Mouse (Mus musculus) left cerebral cortex, postnatal 36 days (tissue): ENCODE results near the gene Tubb2b. TPM values are rescaled to one million over a fixed set of nuclear protein-coding genes. Genes with fewer than 3 reads are reported as not detected.
A peak's percentile ranks its signal among the peaks of the same experiment; 100 is the strongest.

Experiments used
- DNase-seq, 2 experiments: peaks; one replicate each; pipeline ENCODE4 v3.0.0; 2021 to 2022; ENCODE audit warnings: low spot score in 2 of 2, mixed read lengths in 1 of 2
- intact Hi-C: fragments of 180-260 bp; cut with DNase I; formaldehyde crosslinking; loops from one replicate; pipeline ENCODE4 v1.15.1; 2025
- total RNA-seq, 2 experiments: library from RNA; stranded (reverse); gene quantifications; 2 replicates each; pipeline ENCODE4 v1.2.3; 2021

Gene Tubb2b
- total RNA-seq, 2 experiments from 2014 or later = 174 to 183 TPM

DNA sequence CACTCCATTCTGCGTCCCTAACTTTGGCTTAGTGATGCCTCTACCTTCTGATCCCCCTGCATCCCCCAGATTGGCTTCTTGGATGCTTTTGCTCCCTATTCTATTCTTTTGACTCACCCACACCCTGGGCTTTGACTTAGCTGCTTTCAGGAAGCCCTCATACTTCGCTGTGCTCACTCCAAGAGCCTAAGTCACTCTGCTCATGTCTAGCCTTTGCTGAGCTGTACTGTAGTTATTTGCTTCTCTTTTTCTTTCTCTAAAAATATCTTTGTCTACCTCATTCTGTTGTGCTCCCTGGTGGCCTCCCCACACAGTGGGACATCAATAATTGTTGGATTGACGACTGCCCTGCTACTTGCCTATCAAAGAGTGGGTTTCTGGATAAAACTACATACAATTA is 17.9 kb upstream of the Tubb2b start:
- DNase-seq = no peak
- intact Hi-C loops = loop anchor here (2.0 kb wide), 1 partner anchor 17 kb away; the partner anchor contains the start of gene Tubb2b

DNA sequence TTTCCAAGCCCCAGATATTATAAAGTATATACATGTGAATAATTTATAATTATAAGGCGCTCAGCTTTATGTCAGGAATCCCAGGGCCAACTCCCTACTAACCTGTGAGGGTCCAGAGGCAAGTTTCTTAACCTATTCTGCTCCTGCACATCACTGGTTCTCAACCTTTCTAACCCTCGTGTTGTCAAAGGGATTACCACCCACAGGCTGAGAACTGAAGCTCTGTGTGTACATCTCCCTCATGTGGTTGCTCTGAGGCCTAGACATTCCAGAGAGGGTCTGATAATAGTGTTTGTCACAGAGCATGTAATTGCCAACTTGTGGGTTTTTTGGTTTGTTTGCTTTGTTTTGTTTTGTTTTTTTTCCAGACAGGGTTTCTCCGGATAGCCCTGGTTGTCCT is 16.6 kb upstream of the Tubb2b start:
- no peak for DNase-seq
- intact Hi-C loops = no loop called here

DNA sequence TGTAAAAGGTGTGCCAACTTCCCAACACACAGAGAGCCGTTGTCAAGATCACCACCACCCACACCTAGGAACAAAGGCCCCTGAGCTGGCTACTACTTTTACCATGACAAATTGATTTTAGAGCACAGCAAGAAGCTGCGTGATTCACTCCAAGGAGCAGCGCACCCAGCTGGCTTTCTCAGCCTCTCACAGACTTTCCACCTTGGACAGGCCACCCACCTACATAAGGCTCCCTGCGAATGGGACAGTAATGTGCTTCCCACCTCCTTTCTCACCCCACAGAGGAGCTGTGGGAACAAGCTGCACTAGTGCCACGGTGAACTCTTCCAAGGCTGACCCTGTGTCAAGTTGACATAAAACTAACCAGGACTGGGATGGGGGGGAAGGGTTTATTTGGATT is 13.1 kb upstream of the Tubb2b start:
- no peak for DNase-seq
- intact Hi-C loops = no loop called here

DNA sequence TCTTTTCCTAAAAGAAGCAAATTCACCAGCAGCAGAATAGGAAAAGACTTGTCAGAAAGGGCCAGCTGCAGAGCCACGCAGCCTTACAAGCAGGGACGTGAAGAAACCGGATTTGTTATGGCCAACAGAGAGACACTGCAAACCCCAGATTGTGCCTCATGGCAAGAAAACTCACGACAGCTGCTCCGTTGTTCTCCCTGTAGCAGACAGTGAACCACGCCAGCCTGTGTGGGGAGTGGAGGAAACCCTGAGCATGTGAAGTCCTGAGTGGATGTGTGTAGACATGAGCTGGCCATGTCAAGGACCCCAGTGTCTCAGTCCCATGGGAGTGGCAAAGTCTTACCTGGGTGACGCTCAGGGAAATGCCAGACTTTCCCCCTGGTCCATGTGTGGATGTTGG is 6.3 kb upstream of the Tubb2b start:
- DNase-seq = peak; percentile 58 to 63
- intact Hi-C loops = no loop called here

DNA sequence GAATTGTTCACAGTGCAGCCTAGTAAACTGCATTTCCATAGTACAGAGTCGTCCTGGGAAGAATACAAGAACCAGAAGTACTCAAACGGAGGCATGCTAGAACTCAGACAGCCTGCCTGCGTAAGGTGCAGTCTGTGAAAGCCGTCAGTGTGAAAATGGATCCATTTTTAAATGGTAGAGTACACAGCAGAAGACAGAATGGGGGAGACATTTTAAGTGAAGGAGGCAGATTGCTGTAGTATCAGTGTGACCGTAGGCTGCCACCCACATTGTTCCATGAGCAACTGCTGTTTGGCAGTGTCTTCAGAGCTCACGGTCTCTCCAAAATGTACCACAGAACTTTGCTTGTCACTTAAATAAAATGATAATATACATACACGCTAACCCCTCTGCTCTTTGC is 4.0 kb upstream of the Tubb2b start:
- intact Hi-C loops = loop anchor here (1.0 kb wide), 1 partner anchor 38 kb away; no protein-coding TSS in a partner anchor
- DNase-seq = peak; percentile 60 to 71

DNA sequence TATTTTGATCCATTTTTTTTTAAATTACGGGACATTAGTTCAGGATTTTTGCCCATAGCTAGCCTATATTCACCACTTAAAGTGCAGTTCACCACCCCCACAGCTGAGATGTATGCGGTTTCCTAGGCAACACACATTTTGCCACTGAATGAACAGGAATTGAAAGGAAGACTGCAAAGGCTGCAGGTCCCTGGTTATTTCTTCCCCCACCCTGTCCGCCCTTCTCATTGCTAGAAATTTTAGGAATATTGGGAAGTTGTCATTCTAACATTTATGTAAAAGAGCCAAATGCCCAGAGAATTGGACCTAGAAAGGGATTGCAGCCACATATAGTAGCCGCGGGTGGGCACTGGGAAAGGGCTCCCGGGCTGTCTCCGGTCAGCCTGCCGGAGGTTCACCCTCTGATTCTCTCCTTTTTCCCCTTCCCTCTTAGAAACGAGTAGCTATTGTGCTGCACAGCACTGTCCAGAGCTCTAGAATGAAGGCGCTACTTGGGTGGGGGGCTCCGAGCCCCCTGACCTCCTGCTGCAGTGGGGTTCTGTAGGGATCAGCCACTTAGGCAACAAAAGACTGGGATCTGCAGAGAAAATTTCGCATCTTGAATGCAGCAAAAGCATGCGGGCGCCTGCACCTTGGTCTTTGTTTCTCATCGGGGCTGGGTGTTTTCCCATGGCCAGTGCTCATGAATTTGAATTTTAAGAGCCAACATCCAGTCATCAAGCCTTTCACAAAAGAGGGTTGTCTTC is 3.2 kb upstream of the Tubb2b start:
- no peak for DNase-seq
- intact Hi-C loops = loop anchor here (1.0 kb wide), 1 partner anchor 37 kb away; no protein-coding TSS in a partner anchor

DNA sequence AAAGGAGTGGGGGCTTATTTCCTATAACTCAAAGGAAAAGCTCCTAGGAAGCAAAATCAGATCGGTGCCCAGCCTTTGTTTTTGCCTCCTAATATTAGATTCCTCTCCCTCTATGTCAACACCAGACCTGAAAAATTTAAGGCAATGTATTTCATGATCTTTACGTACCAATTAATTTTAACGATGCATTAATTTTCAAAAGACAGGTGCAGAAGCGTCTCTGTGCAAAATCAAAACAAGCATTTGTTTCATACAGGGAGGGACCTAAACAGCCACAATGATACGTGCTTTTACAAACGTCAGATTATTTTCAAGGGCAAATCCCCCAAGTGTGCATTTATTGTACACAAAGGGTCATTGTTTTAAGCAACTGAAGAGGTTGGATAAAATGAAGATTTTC is 2.6 kb upstream of the Tubb2b start:
- DNase-seq = no peak
- intact Hi-C loops = no loop called here

DNA sequence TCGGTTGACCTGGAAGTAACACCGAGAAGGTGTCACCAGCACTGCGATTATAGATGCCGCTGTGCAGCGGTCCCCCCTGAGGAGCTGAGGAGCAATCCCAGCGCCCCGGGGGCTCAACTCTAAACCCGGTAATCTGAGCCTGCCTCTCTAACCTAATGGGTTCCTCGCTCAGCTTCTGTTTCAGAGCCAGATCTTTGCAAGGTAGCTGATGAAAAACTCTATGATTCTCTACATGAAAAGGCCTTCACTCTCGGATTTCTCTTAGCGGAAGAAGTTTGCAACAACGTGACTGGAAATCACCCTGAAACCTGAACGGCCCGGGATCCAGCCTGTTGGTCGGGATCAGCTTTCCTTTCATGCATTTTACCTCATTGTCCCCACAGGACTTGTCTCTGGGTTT is 2.0 kb upstream of the Tubb2b start:
- DNase-seq = no peak
- intact Hi-C loops = no loop called here

DNA sequence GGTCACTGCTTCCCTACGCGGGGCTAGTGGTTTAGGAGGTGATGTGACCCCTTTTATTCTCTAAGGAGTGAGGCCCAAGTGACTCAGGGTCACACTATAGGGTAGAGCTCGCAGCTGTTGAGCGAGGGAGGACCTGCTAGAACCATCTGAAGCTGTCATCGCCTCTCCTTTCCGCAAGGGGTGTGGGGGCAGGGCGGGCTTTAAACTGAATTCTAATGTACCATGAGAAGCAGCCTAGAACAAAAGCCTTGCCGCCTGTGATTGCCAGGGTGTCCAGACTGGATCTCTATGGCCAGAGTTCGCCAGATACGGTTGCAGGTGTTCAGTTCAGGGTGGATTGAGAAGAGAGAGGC is 1.4 kb upstream of the Tubb2b start:
- intact Hi-C loops = loop anchor here (2.0 kb wide), 2 partner anchors 17 to 55 kb away; no protein-coding TSS in a partner anchor
- DNase-seq = no peak

DNA sequence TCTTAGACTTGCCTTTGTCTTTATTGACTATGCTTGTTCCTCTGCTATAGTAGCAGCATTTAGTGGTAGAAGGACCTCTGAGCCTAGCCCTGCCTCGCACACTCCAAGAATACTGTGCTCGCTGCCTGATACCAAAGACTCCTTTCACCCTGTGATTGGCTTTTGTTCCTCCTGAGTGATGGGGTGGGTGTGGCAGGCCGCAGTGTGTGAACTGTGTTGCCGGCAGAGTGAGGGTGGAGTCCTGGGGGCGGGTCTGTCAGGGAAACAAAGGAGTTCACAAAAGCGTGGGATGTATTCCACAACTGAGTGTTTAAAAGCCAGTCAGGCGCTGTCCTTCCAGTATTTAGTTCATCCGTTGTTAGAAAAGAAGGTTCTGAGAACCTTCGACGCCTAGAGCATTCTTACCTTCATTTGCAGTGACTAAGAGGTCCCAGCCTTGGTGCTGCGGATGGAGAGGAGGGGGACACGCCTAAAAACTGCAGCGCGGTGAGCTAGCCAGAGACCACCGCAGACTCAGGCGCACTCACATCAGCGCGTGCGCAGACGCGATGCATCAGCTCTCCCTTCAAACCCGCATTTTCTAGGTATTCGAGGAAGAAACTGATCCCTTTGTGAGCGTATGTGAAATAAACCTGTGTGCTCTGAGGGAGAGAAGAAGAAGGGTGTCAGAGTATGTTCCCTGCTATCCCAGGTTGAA is 893 bp upstream of the Tubb2b start:
- intact Hi-C loops = loop anchor here (2.0 kb wide), 2 partner anchors 18 to 54 kb away; no protein-coding TSS in a partner anchor
- peak in 1 of 2 experiments; percentile 26 for DNase-seq

DNA sequence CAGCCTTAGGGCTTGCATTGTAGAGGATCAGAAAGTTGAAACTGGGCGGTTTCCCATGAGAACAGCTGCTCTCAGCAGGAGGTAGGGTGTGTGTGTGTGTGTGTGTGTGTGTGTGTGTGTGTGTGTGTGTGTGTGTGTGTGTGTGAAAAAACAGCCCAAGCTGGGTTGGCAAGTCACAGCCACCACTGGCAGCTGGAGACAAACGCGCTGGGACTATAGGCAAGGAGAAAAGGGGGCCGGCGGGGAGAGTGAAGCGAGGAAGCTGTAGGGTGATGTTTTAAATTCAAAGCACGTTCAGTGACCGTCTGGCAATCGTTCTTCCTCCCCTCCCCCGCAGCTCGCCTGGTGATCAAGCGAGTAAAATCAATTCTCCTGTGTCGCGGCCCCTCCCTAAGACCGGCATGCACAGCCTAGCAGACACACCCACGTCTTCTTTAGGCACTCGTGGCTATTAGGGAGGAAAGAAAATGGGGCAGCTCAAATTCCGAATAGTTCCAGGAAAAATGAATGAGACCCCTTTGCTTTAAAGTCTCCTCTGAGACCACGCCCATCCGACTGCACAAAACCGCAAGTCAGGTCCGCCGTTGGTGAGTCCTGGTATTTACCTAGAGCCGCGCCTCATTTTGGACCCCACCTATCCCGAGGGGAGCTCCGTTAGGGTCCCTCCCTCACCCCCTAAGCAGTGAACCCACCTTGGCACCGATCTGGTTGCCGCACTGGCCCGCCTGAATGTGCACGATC is 611 bp downstream of the Tubb2b start:
- intact Hi-C loops = loop anchor here (2.0 kb wide), 2 partner anchors 19 to 53 kb away; no protein-coding TSS in a partner anchor

DNA sequence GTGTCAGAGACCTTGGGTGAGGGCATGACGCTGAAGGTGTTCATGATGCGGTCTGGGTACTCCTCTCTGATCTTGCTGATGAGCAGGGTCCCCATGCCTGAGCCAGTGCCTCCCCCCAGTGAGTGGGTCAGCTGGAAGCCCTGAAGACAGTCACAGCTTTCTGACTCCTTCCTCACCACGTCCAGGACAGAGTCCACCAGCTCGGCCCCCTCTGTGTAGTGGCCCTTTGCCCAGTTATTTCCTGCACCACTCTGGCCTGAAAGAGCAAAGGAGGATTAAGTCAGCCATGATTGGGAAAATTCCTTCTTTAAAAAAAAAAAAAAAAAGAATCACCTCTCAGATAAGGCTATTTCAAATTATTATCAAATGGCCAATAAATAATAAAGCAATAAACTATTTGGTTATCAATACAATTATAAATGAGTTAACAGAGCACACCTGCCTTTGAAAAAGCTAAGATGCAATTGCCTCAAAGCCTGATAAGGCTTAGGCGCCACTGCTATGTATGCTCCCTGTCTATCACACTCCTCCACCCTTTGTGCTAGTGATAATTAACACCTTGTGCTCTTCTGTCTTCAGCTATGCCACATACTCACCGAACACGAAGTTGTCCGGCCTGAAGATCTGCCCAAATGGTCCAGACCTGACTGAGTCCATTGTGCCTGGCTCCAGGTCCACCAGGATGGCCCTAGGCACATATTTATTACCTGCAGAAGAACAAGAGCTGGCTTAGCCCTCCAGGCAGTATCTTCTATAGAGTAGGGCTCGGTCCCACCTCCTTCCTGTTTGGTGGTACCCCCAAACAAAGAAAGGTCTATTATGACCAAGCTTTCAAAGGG is 1.8 kb downstream of the Tubb2b start:
- no peak for DNase-seq
- intact Hi-C loops = no loop called here

More for the DNA sequence above, 611 bp downstream of the Tubb2b start:
- peak; percentile 41 to 54 for DNase-seq

DNA sequence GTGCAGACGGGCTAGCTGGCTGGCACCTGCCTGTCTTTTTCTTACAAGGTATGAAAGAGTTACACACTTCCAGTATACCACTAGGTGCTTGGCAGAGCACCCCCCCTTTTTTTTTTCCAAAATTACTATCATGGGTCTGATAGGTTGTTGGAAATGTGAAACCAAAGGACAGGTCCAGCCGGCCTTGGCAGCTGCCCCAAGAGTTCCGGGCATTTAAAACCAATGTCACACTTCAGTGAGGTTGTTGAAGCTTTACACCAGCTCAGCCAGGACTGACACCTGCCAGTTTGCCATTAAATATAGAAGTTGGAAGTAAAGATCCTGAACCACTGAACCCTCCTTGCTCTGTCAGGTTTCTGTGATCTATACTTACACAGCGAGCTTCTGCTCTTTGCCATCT is 4.6 kb downstream of the Tubb2b start:
- intact Hi-C loops = no loop called here
- no peak for DNase-seq

DNA sequence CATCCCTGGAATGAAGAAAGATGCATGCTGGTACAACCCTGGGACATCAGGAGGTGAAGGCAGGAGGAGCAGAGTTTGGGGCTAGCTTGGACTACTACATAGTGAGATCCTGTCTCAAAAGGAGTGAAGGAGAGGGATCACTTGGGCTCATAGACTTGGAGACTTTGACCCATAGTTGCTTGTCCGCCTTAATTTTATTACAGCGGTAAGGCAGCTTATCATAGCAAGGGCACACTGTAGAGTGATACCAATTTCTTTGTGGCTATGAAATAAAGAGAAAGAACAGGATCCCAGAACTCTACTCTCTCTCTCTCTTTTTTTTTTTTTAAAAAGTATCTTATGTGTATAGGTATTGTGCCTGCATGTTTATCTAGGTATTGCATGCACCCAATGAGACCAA is 9.7 kb downstream of the Tubb2b start:
- no peak for DNase-seq
- intact Hi-C loops = no loop called here

DNA sequence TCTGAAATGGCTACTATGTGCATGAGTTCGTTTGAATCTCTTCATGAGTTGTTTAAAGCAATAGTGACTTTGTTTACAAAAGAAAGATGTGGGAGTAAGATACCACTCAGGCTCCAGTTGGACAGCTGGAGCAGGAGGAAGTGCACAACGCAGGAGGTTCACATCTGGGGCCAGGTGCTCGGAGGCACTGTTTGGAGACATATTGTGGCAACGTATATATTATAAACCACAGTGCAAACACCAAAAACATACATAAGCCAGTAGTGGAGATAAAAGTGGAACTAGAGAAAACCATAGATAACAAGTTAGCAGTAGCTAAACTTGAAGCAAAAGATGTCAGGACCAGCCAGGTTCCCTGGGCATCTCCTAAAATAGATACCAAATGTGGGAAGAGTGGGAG is 10.9 kb downstream of the Tubb2b start:
- no peak for DNase-seq
- intact Hi-C loops = no loop called here

DNA sequence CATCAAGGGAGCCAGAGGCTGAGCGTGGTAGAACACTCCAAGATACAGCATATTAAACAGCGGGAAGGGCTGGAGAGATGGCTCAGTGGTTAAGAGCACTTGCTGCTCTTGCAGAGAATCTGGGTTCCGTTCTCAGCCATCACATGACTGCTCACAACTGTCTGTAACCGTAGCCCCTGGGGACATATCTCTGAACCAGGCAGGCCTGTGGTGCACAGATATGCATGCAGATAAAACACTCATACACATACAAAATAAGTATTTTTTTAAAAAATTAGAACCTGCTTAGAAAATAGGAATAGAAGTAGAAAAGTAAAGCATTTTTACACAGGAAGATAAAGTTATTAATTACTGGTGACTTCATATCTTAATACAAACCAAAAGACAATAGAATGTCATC is 11.4 kb downstream of the Tubb2b start:
- intact Hi-C loops = no loop called here
- no peak for DNase-seq

DNA sequence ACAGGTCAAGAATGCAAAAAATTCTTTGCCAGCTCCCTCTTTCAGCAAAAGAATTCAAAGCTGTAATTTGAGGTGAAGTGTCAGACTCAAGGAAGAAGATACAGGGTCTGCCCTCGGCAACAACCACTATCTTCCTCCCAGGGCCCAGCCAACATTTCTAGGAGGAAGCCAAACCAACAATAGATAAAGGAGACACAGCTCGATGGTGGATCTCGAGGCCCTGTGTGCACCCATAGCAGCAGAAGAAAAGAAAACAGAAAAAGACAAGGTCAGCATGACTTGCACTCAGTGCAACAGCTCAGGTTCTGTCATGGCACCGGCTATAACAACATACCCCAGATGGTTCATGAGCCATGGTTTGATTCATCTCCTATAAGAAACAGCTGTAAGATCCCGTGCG is 13.8 kb downstream of the Tubb2b start:
- intact Hi-C loops = no loop called here
- no peak for DNase-seq

DNA sequence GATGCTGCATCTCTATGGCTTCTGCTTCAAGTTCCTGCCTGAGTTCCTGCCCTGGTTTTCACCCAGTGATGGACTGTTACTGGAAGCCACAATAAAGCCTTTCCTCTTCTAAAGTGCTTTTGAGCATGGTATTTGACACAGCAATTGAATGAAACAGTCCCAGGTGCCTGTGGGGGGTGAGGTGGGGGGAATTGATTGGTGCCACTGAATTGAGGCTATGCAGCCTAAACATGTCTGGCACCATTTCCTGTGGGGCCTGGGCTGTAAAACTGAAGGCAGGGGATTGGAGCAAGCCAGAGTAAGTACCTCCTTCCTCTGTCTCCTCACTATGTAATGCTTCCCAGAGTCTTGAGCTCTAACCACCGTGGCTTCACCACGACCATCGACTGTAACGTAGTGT is 15.6 kb downstream of the Tubb2b start:
- intact Hi-C loops = no loop called here
- DNase-seq = no peak

DNA sequence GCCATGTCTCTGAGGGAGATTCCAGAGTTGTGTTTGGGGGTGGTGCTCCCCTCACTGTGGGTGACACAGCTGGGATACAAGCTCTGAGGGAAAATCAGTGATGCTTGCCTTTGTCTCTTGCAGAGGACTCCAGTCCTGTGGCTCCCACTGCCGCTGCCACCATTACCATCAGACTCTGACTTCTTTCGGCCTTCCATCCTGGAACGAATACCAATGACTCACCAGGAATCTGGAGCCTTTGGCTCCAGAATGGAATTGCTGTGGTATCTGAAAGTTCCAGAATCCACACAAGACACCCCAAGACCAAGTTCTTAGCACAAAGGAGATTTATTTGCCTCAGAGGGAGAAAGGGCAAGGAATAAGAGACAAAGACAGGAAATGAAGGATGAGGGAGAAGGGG is 17.2 kb downstream of the Tubb2b start:
- no peak for DNase-seq
- intact Hi-C loops = no loop called here
